Mouse (Mus musculus): ENCODE measurements around the gene Fto. TPM values are rescaled to one million over a fixed set of nuclear protein-coding genes. Genes with fewer than 3 reads are reported as not detected.

The Fto gene
- total RNA-seq, 2 experiments from 2014 or later: 116 to 125 TPM

DNA sequence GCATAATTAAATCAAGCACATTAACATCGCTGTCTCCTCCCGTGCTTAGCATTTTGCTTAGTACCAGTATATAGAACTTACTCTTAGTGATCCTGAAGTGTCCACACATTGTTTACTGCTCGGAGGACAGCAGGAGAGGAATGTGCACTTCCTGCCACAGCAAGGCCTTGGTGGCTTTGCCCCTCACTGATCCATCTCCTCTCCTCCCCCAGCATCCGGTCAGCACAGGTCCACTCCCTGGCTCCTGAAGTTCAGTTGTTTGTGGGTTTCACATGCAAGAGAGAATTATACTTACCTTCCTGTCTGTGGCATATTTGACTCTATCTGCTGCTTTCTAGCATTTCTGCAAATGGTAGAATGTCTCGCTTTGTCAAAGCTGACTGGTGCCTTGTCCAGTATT, 44.7 kb downstream of the Fto start:
- DNase-seq: no peak

DNA sequence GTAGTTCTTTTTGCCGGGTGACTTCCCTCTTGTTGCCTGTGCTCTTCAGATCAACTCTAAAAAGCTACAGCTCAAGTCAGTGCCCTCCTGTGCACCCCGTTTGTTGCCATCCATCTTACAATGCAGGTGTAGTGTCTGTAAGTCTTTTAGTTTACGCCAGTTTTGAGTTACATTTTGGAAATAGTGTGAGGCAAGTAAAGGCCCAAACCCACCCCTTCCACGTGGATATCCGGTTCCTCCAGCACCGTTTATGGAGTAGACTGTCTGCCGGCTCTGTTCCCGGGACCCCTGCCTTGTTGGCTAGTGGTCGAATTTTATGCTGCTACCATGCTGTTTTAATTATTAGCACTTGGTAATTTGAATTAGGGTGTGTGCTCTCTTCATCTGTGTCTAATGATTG, 46.2 kb downstream of the Fto start:
- no peak for DNase-seq

DNA sequence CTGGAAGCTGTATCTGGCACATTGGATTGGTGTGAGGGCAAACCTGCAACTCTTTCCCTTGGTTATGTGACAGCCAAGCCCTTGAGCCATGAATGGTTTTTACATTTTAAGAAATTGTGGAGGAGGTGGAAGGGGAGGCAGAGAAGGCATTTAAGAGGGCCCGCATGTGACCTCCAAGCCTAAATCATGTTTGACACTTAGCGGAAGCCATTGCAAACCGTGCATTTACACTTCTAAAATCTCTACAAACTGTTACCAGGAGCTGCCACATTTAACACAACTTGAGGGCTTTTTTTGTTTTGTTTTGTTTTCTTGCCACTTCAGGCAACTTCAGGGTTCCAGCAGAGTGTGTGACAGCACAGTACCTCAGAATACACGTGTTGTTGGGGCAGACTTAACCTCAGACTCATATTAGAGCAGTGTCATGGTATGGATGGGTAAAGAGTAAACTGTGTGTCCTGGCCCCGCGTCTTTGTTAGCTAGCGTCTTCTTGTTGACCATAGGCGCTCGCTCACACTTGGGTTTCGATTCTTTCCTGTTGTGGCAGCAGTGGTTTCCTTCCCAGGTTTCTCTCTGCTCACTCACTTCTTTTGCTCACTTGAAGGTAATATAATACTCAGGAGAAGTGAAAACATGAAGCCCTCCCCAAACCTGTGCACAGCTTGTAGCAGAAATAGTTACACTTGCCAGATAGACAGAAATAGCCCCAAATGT, 47.5 kb downstream of the Fto start:
- DNase-seq: no peak

GRCm38 (mm10) chr8:91363272-91363860, 50.0 kb downstream of the Fto start:
- no peak for DNase-seq

DNA sequence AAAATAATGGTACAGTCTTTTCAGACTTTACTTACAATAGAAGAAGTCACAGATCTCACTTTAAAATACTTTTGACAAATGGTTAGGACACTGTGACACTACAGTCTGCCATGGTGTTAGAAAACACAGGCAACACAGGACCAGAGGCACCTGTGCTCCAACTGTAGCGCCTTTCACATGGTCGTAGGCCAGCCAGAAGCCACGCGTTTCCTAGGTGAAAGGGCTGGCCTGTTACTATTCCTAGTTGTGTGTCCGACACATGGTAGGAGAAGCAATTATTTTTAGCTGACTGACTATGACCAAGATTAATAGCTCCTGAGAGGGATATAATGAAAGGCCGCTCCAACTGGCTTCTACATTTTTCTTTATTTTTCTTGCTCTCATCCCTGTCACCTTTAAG, 50.9 kb downstream of the Fto start:
- no peak for DNase-seq

- no peak for DNase-seq
Observed at GRCm38 (mm10) chr8:91365804-91366203, 52.5 kb downstream of the Fto start.

DNA sequence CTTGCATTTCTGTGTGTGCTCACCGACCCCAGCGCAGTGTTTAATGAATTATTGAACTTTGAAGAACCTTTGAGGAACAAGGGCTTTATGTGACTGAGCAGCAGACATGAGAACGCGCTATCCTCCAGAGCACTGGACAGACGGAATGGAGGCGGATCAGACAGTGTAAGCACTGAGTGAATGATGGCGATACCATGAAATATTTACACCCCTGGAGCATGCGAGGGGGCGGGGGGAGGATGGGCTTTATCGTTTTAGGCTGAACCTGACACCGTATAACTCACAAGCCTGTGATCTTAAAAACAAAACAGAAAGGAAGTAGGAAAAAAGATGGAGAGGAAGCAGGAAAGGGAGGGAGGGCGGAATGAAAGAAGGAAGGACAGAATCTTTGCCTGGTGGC, 57.6 kb downstream of the Fto start:
- DNase-seq: no peak

GRCm38 (mm10) chr8:91371995-91372394, 58.7 kb downstream of the Fto start:
- no peak for DNase-seq

DNA sequence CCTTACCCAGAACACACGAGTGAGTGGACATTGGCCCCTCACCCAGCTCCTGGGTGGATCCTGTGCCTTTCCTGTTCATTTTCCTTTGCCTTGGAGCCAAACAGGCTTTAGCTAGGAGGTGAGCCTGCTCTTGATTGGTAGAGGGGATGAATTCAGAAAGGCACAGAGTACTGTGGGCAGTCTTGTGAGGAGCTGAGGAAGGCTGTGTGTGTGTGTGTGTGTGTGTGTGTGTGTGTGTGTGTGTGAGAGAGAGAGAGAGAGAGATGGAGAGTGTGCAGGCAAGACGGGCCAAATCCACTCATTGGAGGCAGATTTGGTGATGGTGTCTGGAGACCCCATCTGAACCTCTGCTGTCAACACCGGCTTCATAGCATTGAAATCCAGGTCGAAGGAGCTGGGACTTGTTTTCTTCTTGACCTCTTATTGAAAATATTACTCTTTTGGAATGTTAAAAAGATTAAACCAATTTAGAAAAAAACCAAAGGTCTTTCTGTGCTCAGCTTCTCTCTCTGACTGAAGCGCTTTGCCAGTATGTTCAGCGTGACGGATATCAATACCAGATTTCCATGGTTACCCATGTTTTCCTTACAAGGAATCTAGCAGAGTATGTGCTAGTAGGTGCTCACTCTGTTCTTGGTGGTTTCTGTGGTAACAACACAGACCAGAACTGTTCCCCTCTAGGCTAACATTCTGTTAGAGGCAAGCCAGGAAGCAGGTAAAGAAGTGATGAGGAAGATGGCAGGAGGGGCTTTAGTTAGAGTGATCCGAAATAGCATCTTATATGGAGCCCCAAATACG, 59.7 kb downstream of the Fto start:
- no peak for DNase-seq

DNA sequence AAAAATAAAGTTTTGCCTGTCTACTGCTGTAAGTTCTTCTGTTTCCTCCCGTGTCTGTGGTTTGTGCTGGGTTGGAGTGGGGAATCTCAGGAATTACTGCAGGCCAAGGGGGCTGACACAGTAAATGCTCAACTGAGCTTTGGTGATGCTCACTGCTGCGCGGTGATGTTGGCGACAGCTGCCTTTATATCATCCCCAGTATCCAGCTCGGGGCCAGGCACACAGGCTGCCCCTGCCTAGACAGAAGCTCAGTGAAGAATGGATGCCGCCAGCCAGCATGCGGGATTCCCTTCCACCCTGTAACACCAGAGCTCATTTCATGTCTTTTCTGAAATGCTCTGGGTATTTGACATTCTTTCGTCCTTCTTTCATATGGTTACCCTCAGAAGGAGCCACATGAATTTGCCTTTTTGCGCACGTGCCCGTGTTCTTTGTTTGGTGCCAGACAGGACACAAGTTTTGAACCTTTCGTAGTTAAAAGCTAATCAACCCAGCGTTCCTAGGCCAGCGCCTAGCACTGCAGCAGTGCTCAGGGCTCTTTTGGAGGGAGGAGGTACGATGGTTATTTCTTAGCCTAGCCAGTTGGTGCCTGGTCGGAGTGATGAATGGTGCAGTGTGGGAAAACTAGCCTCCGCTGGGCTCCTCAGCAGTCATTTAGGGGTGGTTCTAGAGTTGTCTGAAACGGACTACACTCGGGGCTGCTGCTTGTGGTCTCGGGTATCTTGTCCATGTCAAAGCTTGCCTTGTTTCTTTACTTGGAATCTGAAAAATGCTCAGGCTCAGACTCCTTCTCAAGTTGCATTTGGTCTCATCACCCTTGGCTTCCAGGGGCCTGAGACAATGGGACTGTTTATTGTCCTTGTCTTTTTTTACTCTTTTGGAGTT, 62.0 kb downstream of the Fto start:
- DNase-seq: no peak

DNA sequence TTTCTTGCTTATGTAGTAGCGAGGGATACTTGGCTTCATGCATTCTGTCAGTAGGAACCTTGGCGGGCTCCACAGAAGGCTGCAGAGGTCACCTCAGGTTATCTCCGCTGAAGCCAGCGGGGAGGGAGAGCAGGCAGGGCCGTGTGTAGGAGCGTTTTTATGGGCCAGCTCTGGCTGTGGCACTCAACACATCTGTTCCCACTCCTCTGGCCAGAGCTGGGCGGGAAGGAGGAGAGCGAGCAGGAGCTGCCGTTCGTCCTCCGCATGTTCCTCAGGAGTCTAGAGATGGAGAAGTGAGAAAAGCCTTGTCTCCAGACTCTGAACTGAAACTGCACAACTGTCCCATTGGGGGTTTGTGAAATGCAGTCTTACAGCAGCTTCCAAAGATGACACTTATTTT, 63.5 kb downstream of the Fto start:
- peak; percentile 59 for DNase-seq

DNA sequence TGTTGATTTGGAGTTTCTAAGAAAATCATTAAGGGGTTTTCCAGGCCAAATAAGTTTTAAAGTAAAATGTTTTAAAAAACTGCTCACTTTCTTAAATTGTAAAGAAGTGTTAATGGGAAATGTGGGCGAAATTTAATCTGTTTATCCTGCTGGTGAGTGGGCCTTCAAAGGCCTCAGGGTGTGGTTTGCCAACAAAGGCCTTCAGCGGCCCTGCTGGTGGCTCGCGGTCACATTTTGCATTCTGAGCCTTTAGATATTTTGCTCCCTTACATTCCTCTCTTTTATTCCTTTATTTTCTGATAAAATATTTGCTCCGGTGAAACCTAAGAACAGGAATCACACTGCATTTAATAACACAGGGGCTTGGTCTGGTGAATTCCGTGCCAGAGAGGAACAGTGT, 64.0 kb downstream of the Fto start:
- DNase-seq: no peak

GRCm38 (mm10) chr8:91378846-91379499, 65.6 kb downstream of the Fto start:
- DNase-seq: peak; percentile 80

- DNase-seq: no peak
Observed at GRCm38 (mm10) chr8:91380796-91381542, 67.6 kb downstream of the Fto start.

- no peak for DNase-seq
Observed at GRCm38 (mm10) chr8:91381543-91382106, 68.3 kb downstream of the Fto start.

DNA sequence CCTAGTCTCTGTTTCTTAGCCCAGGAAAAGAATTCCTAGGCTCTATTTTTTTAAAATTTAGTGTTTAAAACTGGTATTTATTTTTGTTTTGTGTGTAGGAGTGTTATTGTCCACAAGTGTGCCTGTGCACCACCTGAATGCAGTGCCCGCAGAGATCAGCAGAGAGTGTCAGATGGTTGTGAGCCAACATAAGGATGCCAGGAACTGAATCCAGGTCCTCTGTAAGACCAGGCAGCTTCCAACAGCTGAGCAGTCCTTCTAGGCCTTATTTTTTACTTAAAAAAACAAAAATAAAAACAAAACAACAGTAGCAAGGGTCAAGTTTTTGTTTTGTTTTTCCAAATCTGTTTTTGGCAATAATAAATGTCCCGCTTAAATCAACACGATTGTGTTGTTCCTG, 69.9 kb downstream of the Fto start:
- no peak for DNase-seq

GRCm38 (mm10) chr8:91383811-91384210, 70.5 kb downstream of the Fto start:
- DNase-seq: no peak

- DNase-seq: no peak
Observed at GRCm38 (mm10) chr8:91384389-91384788, 71.1 kb downstream of the Fto start.

- DNase-seq: no peak
Observed at GRCm38 (mm10) chr8:91385808-91386207, 72.5 kb downstream of the Fto start.

GRCm38 (mm10) chr8:91390369-91391020, 77.2 kb downstream of the Fto start:
- no peak for DNase-seq

All from gastrocnemius, postnatal 10 days (tissue).